Mouse (Mus musculus) T-helper 2 cell (primary cell): ENCODE results near the gene Echs1.

Experiments
- in situ Hi-C: fragments of 300-600 bp; cut with MboI, MseI; formaldehyde crosslinking; loops from one replicate; pipeline ENCODE4 v1.15.1; 2025; ENCODE audit warnings: high pct_unique_total_duplicates

The Echs1 gene

GRCm38 (mm10) chr7:140063092-140063491 is 53.2 kb downstream of the Echs1 start:
- in situ Hi-C loops, result loop anchor here (10.0 kb wide), 1 partner anchor 342 kb away; the partner anchor contains the start of gene Olfr531

- in situ Hi-C loops, result loop anchor here (10.0 kb wide), 1 partner anchor 342 kb away; the partner anchor contains the start of gene Olfr531
Measured at GRCm38 (mm10) chr7:140062307-140062706, 54.0 kb downstream of the Echs1 start.

GRCm38 (mm10) chr7:140061832-140062130 is 54.5 kb downstream of the Echs1 start:
- in situ Hi-C loops, result loop anchor here (10.0 kb wide), 1 partner anchor 343 kb away; the partner anchor contains the start of gene Olfr531

- in situ Hi-C loops, result loop anchor here (10.0 kb wide), 1 partner anchor 344 kb away; the partner anchor contains the start of gene Olfr531
Measured at GRCm38 (mm10) chr7:140060936-140061831, 55.1 kb downstream of the Echs1 start.

- in situ Hi-C loops, result no loop called here
Measured at GRCm38 (mm10) chr7:140059601-140060000, 56.7 kb downstream of the Echs1 start.

GRCm38 (mm10) chr7:140058528-140058927 is 57.7 kb downstream of the Echs1 start:
- in situ Hi-C loops, result no loop called here

- in situ Hi-C loops, result no loop called here
Measured at GRCm38 (mm10) chr7:140057413-140058407, 58.6 kb downstream of the Echs1 start.
